Mouse (Mus musculus): ENCODE measurements at regions not wholly inside any gene's neighbourhood (a gene's known extent, or its start where the extent isn't known, plus 50 kb on each side); places are given as distances from the start of the nearest gene placed in this dataset.
A peak's percentile ranks its signal among the peaks of the same experiment; 100 is the strongest.

- Histone ChIP-seq H3K27me3 (no peaks in the 10 kb centered on the region), H3K27ac (no peak overlapping the region), H3K36me3 (no peaks in the 10 kb centered on the region), H3K4me3 (replicated peaks) (no peak overlapping the region), H3K9me3 (replicated peaks) (no peaks in the 10 kb centered on the region), H3K4me1 (peaks cover 5% of the 10 kb centered on the region; the same call in 1 of the 2 replicates), H3K4me2 (no peak overlapping the region), H3K9ac (no peak overlapping the region)
- WGBS, result 77% methylated on average over 18 of the region's 18 CpGs
- ATAC-seq (replicated peaks; ENCODE audit: low FRiP score), result no peak
Measured at GRCm38 (mm10) chr11:65475821-65476540, 206.2 kb upstream of the Myocd start.

- ATAC-seq (replicated peaks; ENCODE audit: low FRiP score), result peak; percentile 43; the same call in 1 of the 2 replicates
- H3K4me3 ChIP-seq (replicated peaks), result no peak overlapping the region
- no peaks in the 10 kb centered on the region for H3K27me3 ChIP-seq
- H3K9ac ChIP-seq, result no peak overlapping the region
- 59% methylated on average over 12 of the region's 12 CpGs for WGBS
- no peaks in the 10 kb centered on the region for H3K9me3 ChIP-seq (replicated peaks)
- no peaks in the 10 kb centered on the region for H3K36me3 ChIP-seq
- H3K27ac ChIP-seq, result no peak overlapping the region
- H3K4me1 ChIP-seq, result peaks cover 5% of the 10 kb centered on the region; the same call in 1 of the 2 replicates
- H3K4me2 ChIP-seq, result no peak overlapping the region
Measured at GRCm38 (mm10) chr11:65475302-65475701, 205.5 kb upstream of the Myocd start.

DNA sequence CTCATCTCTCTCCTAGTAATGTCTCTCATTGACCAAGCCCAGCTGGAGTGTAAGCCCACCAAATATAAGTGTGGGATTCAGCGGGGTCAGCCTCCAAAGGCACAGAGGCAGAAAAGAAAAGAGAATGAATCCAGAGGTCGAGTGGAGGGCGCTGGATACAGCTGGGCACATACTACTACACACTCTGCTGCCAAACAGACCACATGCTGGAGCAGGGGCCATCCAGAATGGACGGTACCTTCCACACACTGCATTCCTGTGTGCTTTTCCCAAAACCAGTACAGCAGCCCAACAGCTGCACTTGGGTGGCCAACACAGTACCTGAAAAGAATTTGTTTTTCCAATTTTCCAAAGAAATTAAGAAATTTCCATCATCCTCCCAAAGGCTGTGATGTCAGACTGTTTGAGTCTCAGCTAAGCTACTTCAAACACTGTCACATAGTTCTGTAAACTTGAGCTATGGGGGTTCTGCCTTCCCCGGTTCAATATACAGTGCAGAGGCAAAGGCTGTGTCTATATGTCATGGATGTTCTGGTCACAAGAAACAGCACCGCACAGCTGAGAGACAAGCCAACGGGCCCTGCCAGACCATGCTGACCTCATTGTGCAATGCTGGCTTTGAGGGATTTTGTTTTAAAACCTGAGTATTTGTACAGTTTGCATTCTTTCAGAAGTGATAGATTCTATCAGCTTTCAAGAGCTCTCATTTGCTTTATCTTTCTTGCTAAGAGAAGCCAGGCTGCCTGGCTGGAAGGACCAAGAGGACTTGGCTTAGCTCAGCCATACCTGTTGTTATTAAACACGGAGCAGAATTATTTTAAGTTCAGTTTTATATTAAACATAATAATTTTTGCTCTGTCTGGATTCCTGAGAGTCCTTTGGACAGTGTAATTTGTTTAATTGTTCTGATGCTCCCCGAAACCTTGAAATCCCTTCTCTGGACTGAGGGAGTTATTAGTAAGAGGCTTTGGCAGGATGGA lies 200.3 kb upstream of the Myocd start:
- no peak overlapping the region for H3K27ac ChIP-seq
- ATAC-seq (replicated peaks; ENCODE audit: low FRiP score), result no peak
- WGBS, result 82% methylated on average over 9 of the region's 9 CpGs

GRCm38 (mm10) chr11:65461044-65461443 lies 191.3 kb upstream of the Myocd start:
- ATAC-seq (replicated peaks; ENCODE audit: low FRiP score), result no peak
- no peaks in the 10 kb centered on the region for H3K36me3 ChIP-seq
- H3K4me1 ChIP-seq, result 0 out of 2 replicates have a peak, but pooled peaks cover 4% of the 10 kb centered on the region
- no peaks in the 10 kb centered on the region for H3K9me3 ChIP-seq (replicated peaks)
- no peak overlapping the region for H3K9ac ChIP-seq
- H3K27ac ChIP-seq, result no peak overlapping the region
- H3K4me2 ChIP-seq, result no peak overlapping the region
- no peaks in the 10 kb centered on the region for H3K27me3 ChIP-seq
- 51% methylated on average over 4 of the region's 4 CpGs for WGBS
- no peak overlapping the region for H3K4me3 ChIP-seq (replicated peaks)

More for the DNA sequence above, 200.3 kb upstream of the Myocd start:
- Histone ChIP-seq H3K9ac (no peak overlapping the region), H3K4me1 (peaks cover 2% of the 10 kb centered on the region; the same call in 1 of the 2 replicates), H3K4me2 (no peak overlapping the region), H3K27me3 (no peaks in the 10 kb centered on the region), H3K4me3 (replicated peaks) (no peak overlapping the region), H3K36me3 (no peaks in the 10 kb centered on the region), H3K9me3 (replicated peaks) (no peaks in the 10 kb centered on the region)

DNA sequence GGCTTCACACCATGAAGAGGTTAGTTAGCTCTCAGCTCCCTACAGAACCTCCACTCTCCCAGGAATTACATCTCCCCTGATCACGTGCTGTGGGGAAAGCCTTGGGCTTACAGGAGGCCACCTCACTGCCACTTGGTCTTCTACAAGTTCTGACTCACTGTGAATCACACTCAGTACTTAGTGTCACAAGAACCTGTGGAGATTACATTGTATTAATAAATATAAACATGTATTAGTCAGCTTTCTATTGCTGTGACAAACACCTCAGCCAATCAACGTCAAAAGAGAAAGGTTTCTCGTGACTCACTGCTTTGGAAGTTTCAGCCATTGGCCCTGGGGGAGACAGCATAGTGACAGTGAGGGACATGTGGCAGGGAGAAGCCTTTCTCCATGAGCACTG lies 178.6 kb upstream of the Myocd start:
- no peak overlapping the region for H3K4me2 ChIP-seq
- 85% methylated on average over 3 of the region's 3 CpGs for WGBS

DNA sequence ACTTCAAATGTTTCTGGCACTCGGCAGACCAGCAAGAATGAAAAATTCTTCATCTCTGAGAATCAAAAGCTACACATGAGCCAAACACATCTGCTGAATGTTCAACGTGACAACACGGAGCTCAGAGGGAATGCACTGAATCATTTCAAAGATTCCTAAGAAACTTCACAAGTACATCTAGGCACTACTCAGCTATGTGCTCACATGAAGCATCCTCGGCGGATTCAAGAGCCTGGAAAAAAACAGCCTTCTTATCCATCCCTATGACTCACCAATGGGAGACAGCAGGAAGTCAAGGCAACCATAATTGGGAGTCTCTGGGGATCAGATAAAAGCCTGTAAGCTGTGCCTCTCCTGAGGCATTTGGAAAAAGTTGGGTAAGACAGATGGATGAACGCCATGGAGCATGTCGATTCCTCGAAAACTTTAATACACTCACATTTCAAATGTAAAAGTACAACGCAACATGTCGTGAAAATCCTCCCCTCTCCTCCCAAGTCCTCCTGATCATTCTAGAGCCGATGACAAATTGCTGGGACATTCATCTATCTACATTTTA lies 173.8 kb upstream of the Myocd start:
- Histone ChIP-seq H3K27ac (no peak overlapping the region), H3K9me3 (replicated peaks) (no peaks in the 10 kb centered on the region), H3K4me3 (replicated peaks) (no peak overlapping the region), H3K9ac (no peak overlapping the region), H3K36me3 (no peaks in the 10 kb centered on the region), H3K4me2 (no peak overlapping the region), H3K4me1 (no peaks in the 10 kb centered on the region), H3K27me3 (no peaks in the 10 kb centered on the region)
- 90% methylated on average over 11 of the region's 11 CpGs for WGBS
- no peak for ATAC-seq (replicated peaks; ENCODE audit: low FRiP score)

More for the DNA sequence above, 178.6 kb upstream of the Myocd start:
- Histone ChIP-seq H3K36me3 (no peaks in the 10 kb centered on the region), H3K9ac (no peak overlapping the region), H3K4me1 (no peaks in the 10 kb centered on the region), H3K4me3 (replicated peaks) (no peak overlapping the region), H3K9me3 (replicated peaks) (no peaks in the 10 kb centered on the region), H3K27ac (no peak overlapping the region), H3K27me3 (no peaks in the 10 kb centered on the region)
- ATAC-seq (replicated peaks; ENCODE audit: low FRiP score), result no peak

DNA sequence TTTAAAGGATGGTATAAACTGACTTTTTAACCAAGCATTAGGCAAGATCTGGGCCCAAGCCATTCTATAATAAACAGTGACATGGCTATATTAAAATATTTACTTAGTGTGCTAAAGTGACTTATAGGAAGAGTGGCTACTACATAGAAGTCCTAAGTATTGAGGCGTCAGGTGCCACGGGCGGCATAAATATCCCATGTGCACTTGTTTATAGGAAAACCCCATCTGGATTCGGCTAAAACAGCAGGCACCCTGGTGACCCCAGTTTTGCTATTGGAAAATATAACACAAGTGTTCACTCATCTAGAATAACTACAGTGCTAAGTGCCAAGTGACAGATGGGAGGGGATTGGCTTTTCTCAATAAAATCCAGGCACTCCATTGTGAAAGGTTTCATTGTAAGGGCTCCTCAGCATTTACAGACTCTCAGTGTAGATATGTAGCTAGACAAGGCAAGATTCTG lies 165.9 kb upstream of the Myocd start:
- H3K4me1 ChIP-seq, result no peaks in the 10 kb centered on the region
- H3K9me3 ChIP-seq (replicated peaks), result no peaks in the 10 kb centered on the region
- H3K27ac ChIP-seq, result no peak overlapping the region
- no peaks in the 10 kb centered on the region for H3K36me3 ChIP-seq
- H3K9ac ChIP-seq, result no peak overlapping the region
- WGBS, result 84% methylated on average over 4 of the region's 4 CpGs
- H3K4me3 ChIP-seq (replicated peaks), result no peak overlapping the region
- no peak for ATAC-seq (replicated peaks; ENCODE audit: low FRiP score)
- H3K4me2 ChIP-seq, result no peak overlapping the region
- H3K27me3 ChIP-seq, result no peaks in the 10 kb centered on the region

DNA sequence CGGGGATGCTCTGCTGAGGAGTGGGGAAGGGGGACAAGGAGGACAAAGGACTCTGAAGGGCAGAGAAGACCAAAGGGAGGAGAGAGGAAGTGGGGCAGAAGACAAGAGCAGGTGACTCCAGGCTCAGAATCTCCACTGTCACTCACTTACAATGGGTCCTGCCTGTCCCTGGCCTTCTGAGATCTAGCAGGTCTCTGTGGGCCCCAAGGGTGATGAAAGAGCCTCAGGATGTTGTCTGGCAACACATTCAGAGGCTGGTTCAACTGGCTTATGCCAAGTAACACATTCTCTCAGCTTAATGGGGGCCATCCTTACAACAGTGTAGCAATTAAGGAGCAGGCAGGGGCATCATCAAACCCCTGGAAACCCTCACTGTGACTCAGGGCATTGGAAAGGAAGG lies 152.1 kb upstream of the Myocd start:
- Histone ChIP-seq H3K9ac (no peak overlapping the region), H3K4me2 (no peak overlapping the region), H3K9me3 (replicated peaks) (no peaks in the 10 kb centered on the region), H3K4me3 (replicated peaks) (no peak overlapping the region), H3K36me3 (no peaks in the 10 kb centered on the region), H3K4me1 (peaks cover 4% of the 10 kb centered on the region; the same call in 1 of the 2 replicates), H3K27ac (no peak overlapping the region), H3K27me3 (no peaks in the 10 kb centered on the region)
- ATAC-seq (replicated peaks; ENCODE audit: low FRiP score), result no peak
- 16% methylated on average over 1 of the region's 1 CpGs for WGBS

DNA sequence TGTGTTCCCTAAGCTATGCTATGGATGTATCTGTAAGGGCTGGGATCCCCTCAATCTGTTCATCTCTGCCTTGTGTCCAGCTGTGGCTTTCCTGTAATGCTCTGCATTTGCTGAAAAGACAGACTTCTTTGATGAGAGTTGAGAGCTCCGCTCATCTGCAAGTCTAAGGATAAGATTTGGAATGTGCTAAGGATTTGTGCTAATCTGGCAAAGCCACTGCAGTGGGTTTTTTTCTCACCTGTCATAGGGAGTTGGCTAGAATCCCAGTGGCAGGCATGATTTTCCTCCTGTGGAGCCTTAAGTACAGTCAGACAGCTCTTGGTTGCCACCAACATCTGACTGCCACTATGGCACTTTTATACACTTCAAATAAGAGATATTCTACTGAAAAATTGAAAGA lies 138.8 kb upstream of the Myocd start:
- Histone ChIP-seq H3K4me3 (replicated peaks) (no peak overlapping the region), H3K36me3 (no peaks in the 10 kb centered on the region), H3K9ac (no peak overlapping the region), H3K27me3 (no peaks in the 10 kb centered on the region), H3K27ac (no peak overlapping the region), H3K4me2 (no peak overlapping the region), H3K9me3 (replicated peaks) (no peaks in the 10 kb centered on the region), H3K4me1 (no peaks in the 10 kb centered on the region)
- WGBS, result 86% methylated on average over 1 of the region's 1 CpGs
- no peak for ATAC-seq (replicated peaks; ENCODE audit: low FRiP score)

- no peaks in the 10 kb centered on the region for H3K4me1 ChIP-seq
- WGBS, result 51% methylated on average over 12 of the region's 12 CpGs
- H3K27me3 ChIP-seq, result no peaks in the 10 kb centered on the region
- H3K4me3 ChIP-seq (replicated peaks), result no peak overlapping the region
- no peaks in the 10 kb centered on the region for H3K36me3 ChIP-seq
- no peak overlapping the region for H3K9ac ChIP-seq
- H3K9me3 ChIP-seq (replicated peaks), result no peaks in the 10 kb centered on the region
- H3K27ac ChIP-seq, result no peak overlapping the region
- H3K4me2 ChIP-seq, result no peak overlapping the region
- ATAC-seq (replicated peaks; ENCODE audit: low FRiP score), result no peak
Measured at GRCm38 (mm10) chr11:65402460-65403154, 132.8 kb upstream of the Myocd start.

DNA sequence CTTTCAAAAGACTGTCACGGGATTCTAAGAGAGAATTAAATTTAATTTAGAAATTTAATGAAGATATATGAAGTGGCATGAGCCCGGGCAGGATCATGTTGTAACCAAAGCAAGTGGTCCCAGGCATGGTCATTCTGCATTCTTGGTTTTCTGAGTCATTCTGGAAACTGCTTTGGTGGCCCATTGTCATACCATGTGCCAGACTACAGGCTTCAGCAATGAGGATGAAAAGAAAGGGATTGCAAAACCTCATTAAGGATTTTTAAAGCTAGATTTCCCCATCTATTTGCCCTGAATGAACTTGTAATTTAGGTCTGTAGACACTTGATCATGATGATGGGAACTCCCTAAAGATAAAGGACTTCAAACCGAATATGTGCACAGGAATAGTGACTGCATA lies 119.4 kb upstream of the Myocd start:
- Histone ChIP-seq H3K4me1 (peaks cover 11% of the 10 kb centered on the region), H3K9ac (no peak overlapping the region), H3K36me3 (no peaks in the 10 kb centered on the region), H3K4me2 (no peak overlapping the region), H3K9me3 (replicated peaks) (no peaks in the 10 kb centered on the region), H3K4me3 (replicated peaks) (no peak overlapping the region), H3K27me3 (no peaks in the 10 kb centered on the region), H3K27ac (no peak overlapping the region)
- ATAC-seq (replicated peaks; ENCODE audit: low FRiP score), result no peak
- 83% methylated on average over 3 of the region's 3 CpGs for WGBS
